Comparison of ENCODE assay signal across 9 mouse cellular contexts in the genomic region with DNA sequence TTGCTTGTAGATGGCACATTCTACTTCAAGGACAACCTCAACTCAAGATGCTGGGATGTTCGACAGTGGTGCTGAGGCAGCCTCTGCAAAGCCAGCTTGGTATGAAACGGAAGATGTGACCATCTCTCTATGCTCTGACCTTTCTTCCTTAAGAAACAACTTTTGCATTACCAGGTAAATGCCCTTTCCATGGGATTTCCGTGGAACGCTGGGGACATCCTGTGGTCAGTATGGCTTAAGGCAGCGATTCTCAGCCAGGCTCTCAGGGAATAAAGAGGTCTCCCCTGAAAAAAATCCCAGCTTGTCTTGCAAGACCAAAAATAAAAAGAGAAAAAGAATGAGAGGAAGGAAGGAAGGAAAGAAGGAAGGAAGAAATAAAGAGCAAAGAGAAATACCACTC.
DNase-seq lines count a peak whose midpoint lies in the region; ATAC-seq and TF ChIP-seq lines count a peak whose summit lies in the region.
"Had no signal": no experiment of that assay in that cellular context is flagged by ENCODE, and none has a peak within 500 bp of the region (broad histone marks: within the 10 kb centered on the region; RNA-seq: fewer than 3 reads in every experiment).

No protein-coding gene starts in this region.

- H3K4me2 ChIP-seq in forebrain, embryonic 11.5 days (ENCODE audit: low read depth, low read length, severe bottlenecking): no peak overlapping the region
- no peak overlapping the region for H3K4me2 ChIP-seq in forebrain, embryonic 16.5 days (ENCODE audit: low read length)
- no peak overlapping the region for H3K4me2 ChIP-seq in liver, postnatal 0 days (ENCODE audit: low read depth, low read length)
- H3K4me2 ChIP-seq in liver, embryonic 12.5 days: no peak overlapping the region
- H3K4me2 ChIP-seq in limb, embryonic 14.5 days (replicated peaks; ENCODE audit: low read depth, low read length, severe bottlenecking): no peak overlapping the region

- H3K4me1 ChIP-seq in forebrain, embryonic 11.5 days (replicated peaks; ENCODE audit: control insufficient read depth, insufficient read depth, low read length): no peaks in the 10 kb centered on the region
- H3K4me1 ChIP-seq in forebrain, embryonic 16.5 days (replicated peaks; ENCODE audit: control insufficient read depth, insufficient read depth, low read length): peaks cover 11% of the 10 kb centered on the region; the same call in 1 of the 2 replicates
- H3K4me1 ChIP-seq in liver, postnatal 0 days (ENCODE audit: insufficient read depth): no peaks in the 10 kb centered on the region
- no peaks in the 10 kb centered on the region for H3K4me1 ChIP-seq in liver, embryonic 12.5 days
- H3K4me1 ChIP-seq in limb, embryonic 14.5 days (ENCODE audit: control insufficient read depth, insufficient read depth, low read length): no peaks in the 10 kb centered on the region

- H3K4me3 ChIP-seq in forebrain, embryonic 11.5 days (ENCODE audit: low read depth, low read length): no peak overlapping the region
- no peak overlapping the region for H3K4me3 ChIP-seq in forebrain, embryonic 16.5 days (replicated peaks; ENCODE audit: low read length)
- no peak overlapping the region for H3K4me3 ChIP-seq in liver, postnatal 0 days (ENCODE audit: low read depth, low read length)
- H3K4me3 ChIP-seq in liver, embryonic 12.5 days: no peak overlapping the region
- no peak overlapping the region for H3K4me3 ChIP-seq in limb, embryonic 14.5 days (replicated peaks; ENCODE audit: low read length)
- H3K4me3 ChIP-seq: limb, embryonic 15.5 days had no signal

- WGBS in forebrain, embryonic 11.5 days: 36% methylated on average over 5 of the region's 5 CpGs
- WGBS in forebrain, embryonic 16.5 days: 36% methylated on average over 5 of the region's 5 CpGs
- 47% methylated on average over 5 of the region's 5 CpGs for WGBS in liver, postnatal 0 days (ENCODE audit: insufficient replicate concordance)
- 34% methylated on average over 5 of the region's 5 CpGs for WGBS in liver, embryonic 12.5 days (ENCODE audit: insufficient replicate concordance)
- WGBS in limb, embryonic 14.5 days: 40% methylated on average over 5 of the region's 5 CpGs

- ATAC-seq in forebrain, embryonic 11.5 days (replicated peaks; ENCODE audit: low FRiP score): no peak
- no peak for ATAC-seq in forebrain, embryonic 16.5 days
- ATAC-seq in liver, postnatal 0 days: no peak
- ATAC-seq in liver, embryonic 12.5 days: no peak
- no peak for ATAC-seq in limb, embryonic 14.5 days (ENCODE audit: low FRiP score, low read depth)

- DNase-seq in forebrain, embryonic 11.5 days (ENCODE audit: low spot score): peak; percentile 65
- DNase-seq in liver, postnatal 0 days: no peak
- peak; percentile 75 for DNase-seq in embryo, embryonic 10.5 days (ENCODE audit: low spot score)
- peak; percentile 15 for DNase-seq in limb, embryonic 14.5 days (ENCODE audit: low spot score)
- DNase-seq in gastrocnemius, adult 8-10 months (ENCODE audit: low spot score in 2 of 2): no peak
- no peak for DNase-seq in spleen, adult 12 weeks (ENCODE audit: low spot score)

- H3K36me3 ChIP-seq in forebrain, embryonic 11.5 days (ENCODE audit: control insufficient read depth, insufficient read depth, low read length): no peaks in the 10 kb centered on the region
- no peaks in the 10 kb centered on the region for H3K36me3 ChIP-seq in forebrain, embryonic 16.5 days (ENCODE audit: control insufficient read depth, insufficient read depth)
- no peaks in the 10 kb centered on the region for H3K36me3 ChIP-seq in liver, postnatal 0 days (replicated peaks; ENCODE audit: insufficient read depth, low read length)
- no peaks in the 10 kb centered on the region for H3K36me3 ChIP-seq in liver, embryonic 12.5 days
- no peaks in the 10 kb centered on the region for H3K36me3 ChIP-seq in limb, embryonic 14.5 days (ENCODE audit: control insufficient read depth, insufficient read depth, low read length)
- H3K36me3 ChIP-seq: limb, embryonic 15.5 days had no signal

- no peak for TF ChIP-seq EP300 in liver, postnatal 0 days (IDR thresholded peaks at IDR 0.05; ENCODE audit: low read depth)

- TF ChIP-seq CTCF in liver, postnatal 0 days (IDR thresholded peaks at IDR 0.05; ENCODE audit: low read depth): peak; percentile 59; the same call in 1 of the 2 replicates

- no peak overlapping the region for H3K9ac ChIP-seq in forebrain, embryonic 11.5 days (ENCODE audit: low read length)
- no peak overlapping the region for H3K9ac ChIP-seq in forebrain, embryonic 16.5 days (replicated peaks; ENCODE audit: low read depth, low read length)
- H3K9ac ChIP-seq in liver, postnatal 0 days (replicated peaks): no peak overlapping the region
- H3K9ac ChIP-seq in liver, embryonic 12.5 days: no peak overlapping the region
- H3K9ac ChIP-seq in limb, embryonic 14.5 days (ENCODE audit: low read depth, low read length, severe bottlenecking): no peak overlapping the region
- H3K9ac ChIP-seq: limb, embryonic 15.5 days had no signal

- no peak for TF ChIP-seq POLR2A in limb, embryonic 14.5 days (IDR thresholded peaks at IDR 0.05; ENCODE audit: borderline replicate concordance, extremely low read depth, insufficient read depth, insufficient read length)

- H3K27ac ChIP-seq in forebrain, embryonic 11.5 days (ENCODE audit: low read depth, low read length): no peak overlapping the region
- H3K27ac ChIP-seq in forebrain, embryonic 16.5 days (ENCODE audit: low read length): no peak overlapping the region
- H3K27ac ChIP-seq in liver, postnatal 0 days (ENCODE audit: low read depth): no peak overlapping the region
- no peak overlapping the region for H3K27ac ChIP-seq in liver, embryonic 12.5 days
- H3K27ac ChIP-seq in limb, embryonic 14.5 days (replicated peaks; ENCODE audit: low read depth, low read length): no peak overlapping the region
- H3K27ac ChIP-seq: limb, embryonic 15.5 days had no signal

- no peaks in the 10 kb centered on the region for H3K27me3 ChIP-seq in forebrain, embryonic 11.5 days (ENCODE audit: control insufficient read depth, insufficient read depth, low read length)
- no peaks in the 10 kb centered on the region for H3K27me3 ChIP-seq in forebrain, embryonic 16.5 days (replicated peaks; ENCODE audit: control insufficient read depth, insufficient read depth, low read length)
- H3K27me3 ChIP-seq in liver, postnatal 0 days (ENCODE audit: insufficient read depth, low read length): no peaks in the 10 kb centered on the region
- no peaks in the 10 kb centered on the region for H3K27me3 ChIP-seq in liver, embryonic 12.5 days (replicated peaks)
- H3K27me3 ChIP-seq in limb, embryonic 14.5 days (ENCODE audit: control insufficient read depth, insufficient read depth, low read length): no peaks in the 10 kb centered on the region

- H3K9me3 ChIP-seq in forebrain, embryonic 11.5 days (ENCODE audit: control insufficient read depth, low read length): no peaks in the 10 kb centered on the region
- no peaks in the 10 kb centered on the region for H3K9me3 ChIP-seq in forebrain, embryonic 16.5 days (ENCODE audit: control insufficient read depth, low read length)
- H3K9me3 ChIP-seq in liver, postnatal 0 days (ENCODE audit: low read length): no peaks in the 10 kb centered on the region
- no peaks in the 10 kb centered on the region for H3K9me3 ChIP-seq in liver, embryonic 12.5 days (replicated peaks)
- no peaks in the 10 kb centered on the region for H3K9me3 ChIP-seq in limb, embryonic 14.5 days (ENCODE audit: control insufficient read depth, low read length)
- H3K9me3 ChIP-seq: limb, embryonic 15.5 days had no signal

Comparison
In these comparisons a context has a peak if more than half of its experiments do, and no peak if none do; other contexts are left out.
1. DNase-seq: peak in forebrain, embryonic 11.5 days (single experiment), embryo, embryonic 10.5 days (single experiment) and limb, embryonic 14.5 days (single experiment); none in liver, postnatal 0 days (single experiment), gastrocnemius, adult 8-10 months (0 of 2) and spleen, adult 12 weeks (single experiment).